Mouse (Mus musculus) embryonic fibroblast, embryonic 13.5 days (primary cell): ENCODE data around the gene Sde2.

Experiments used
- CTCF ChIP-seq: IDR thresholded peaks from 2 replicates; pipeline ENCODE4 v1.5.1; 2011; ENCODE audit warnings: mild to moderate bottlenecking, control low read depth, low read length, moderate library complexity, borderline replicate concordance; ENCODE audit not compliant: insufficient read depth
- POLR2A ChIP-seq: IDR thresholded peaks from 2 replicates; pipeline ENCODE4 v1.6.1; 2011; ENCODE audit warnings: low read depth, mild to moderate bottlenecking, control low read depth, low read length, moderate library complexity

GRCm38 (mm10) chr1:180858763-180859162 lies 7.8 kb downstream of the Sde2 start:
- no peak for TF ChIP-seq CTCF
- TF ChIP-seq POLR2A, result no peak
